Mouse (Mus musculus): ENCODE measurements around the gene Mthfd1l.

The Mthfd1l gene

DNA sequence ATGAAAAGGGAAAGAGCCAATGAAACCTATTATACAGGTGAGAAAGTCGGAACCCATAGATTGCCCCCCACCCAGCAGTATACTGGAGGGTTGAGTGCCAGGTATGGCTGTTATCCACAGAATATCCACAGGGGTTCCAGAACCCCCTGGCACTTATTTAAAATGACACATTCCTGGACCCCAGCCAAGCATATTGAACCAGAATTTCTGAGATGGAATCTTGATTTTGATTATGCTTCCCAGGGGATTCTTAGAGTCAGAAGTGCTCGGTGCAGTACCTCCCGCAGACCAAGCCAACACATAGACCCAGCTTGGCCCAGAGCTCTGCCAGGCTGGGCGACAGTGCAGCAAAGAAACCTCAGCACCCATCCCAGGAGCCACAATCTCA is 3.7 kb downstream of the Mthfd1l start:
- no peak for DNase-seq (ENCODE audit: low read depth, low spot score)

DNA sequence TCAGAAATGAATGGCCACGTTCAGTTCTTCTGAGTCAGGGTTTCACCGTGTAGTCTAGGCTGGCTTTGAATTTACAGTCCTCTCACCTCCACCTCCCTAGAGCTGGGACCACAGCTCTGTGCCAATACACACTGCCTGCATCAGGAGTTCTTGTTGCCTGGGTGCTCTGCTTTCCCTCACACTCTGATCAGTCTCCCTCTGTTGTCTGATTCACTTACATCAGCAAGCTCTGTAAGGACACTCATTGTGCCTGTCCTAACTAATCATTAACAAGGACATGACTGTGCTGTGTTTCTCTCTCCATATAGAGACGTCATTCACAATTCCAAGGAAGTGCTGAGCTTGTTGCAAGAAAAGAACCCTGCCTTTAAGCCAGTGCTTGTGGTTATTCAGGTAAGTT is 5.4 kb downstream of the Mthfd1l start:
- DNase-seq (ENCODE audit: low read depth, low spot score), result no peak

- no peak for DNase-seq (ENCODE audit: low read depth, low spot score)
These were observed 6.0 kb downstream of the Mthfd1l start for GRCm38 (mm10) chr10:3978792-3979488.

GRCm38 (mm10) chr10:3980231-3980630 is 7.3 kb downstream of the Mthfd1l start:
- no peak for DNase-seq (ENCODE audit: low read depth, low spot score)

DNA sequence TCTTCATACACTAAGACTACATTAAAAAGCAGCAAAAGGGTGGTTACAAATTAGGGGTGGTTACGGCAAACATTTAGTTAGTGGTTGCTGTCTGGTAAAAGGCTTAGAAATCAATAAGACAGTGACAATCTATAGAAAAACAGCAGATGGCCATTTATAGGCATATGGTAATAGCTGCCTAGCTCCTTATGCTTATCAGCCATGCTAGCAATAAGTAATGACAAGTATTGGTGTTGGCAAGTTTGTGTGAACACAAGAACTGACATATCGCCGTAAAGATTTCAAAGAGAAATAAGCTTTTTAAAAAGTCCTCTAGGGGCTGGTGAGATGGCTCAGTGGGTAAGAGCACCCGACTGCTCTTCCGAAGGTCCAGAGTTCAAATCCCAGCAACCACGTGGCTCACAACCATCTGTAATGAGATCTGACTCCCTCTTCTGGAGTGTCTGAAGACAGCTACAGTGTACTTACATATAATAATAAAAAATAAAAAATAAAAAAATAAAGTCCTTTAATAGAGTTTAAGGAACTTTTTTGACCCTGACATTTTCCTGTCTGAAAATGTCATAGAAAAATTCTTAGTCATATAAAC is 17.5 kb downstream of the Mthfd1l start:
- no peak for DNase-seq (ENCODE audit: low read depth, low spot score)

DNA sequence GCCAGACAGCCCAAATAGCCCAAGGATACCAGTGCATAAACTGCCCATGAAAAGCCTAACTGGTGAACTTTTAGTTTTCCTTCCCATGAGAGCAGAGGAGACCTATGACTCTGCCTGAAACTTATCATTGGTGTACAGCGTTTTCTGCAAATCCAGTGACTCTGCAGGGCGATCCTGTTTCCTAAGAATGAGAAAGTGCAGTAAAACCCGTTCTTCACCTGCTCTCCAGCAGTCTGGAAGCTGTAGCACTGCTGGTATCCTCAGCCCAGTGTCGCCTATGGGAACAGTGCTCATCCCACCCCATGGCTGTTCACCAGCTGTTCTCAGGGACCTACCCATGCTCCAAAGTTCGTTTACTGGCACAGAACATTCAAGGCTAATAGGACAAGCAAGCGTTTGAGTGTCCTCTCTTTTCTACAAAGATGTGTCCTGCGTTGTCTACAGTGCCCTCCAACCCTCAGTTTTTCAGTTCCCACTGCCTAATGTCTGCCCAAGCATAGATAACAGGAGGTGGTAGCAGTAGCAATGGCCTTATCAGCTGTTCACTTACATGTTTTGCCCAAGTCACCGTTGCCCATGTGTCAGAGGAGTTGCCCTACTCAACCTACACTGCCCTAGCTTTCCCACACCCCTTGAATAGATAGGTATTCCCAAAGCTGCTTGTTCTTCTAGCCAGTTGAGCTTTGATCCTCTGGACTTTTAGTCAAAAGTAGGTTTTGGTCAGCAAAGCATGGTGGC is 20.6 kb downstream of the Mthfd1l start:
- DNase-seq (ENCODE audit: low read depth, low spot score), result no peak

DNA sequence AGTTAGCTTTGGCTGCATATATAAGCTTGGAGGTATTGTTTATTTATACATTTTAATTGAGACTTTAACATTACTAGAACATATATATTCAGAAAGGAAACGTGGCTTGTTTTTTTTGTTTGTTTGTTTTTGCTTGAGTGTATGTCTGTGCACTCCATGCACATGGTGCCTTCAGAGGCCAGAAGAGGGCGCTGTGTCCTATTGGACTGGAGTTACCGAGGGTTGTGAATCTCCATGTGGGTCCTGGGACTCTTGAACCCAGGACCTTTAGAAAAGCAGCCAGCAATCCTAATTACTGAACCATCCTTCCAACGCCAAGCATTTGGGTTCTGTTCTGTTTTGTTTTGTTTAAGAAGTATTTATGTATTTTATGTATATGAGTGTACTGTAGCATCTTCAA is 22.4 kb downstream of the Mthfd1l start:
- DNase-seq (ENCODE audit: low read depth, low spot score), result peak; percentile 66

DNA sequence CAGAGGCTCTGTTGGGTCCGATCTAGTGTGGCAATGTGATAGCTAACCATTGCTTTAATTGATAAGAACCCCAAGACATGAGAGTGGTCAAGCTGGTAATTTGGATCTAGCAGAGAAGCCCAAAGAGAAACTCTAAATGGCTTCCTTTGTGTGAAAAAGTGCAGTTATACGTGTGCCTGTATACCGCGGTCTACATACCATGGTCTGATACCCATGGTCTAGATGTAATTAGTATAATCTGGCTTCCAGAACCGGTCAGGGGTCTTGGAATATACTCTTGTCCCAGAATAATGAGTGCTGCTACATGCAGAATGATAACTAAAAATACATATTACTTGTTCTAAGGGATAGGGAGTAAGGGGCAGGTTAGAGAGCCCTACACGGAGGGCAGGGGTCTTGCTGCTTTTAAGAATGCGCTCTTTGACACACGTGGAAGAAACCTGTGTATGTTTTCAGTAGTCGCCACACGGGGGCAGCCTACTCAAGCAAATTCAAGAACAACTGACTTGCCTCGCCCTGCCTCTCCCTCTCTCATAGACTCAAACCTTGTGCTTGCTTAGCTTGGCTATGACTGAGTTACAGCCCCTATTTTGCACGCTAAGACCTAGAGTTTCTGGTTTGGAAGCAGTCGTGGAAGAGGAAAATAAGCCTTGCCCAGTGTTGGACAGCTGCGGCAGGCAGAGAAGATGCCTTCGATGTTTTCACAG is 23.4 kb downstream of the Mthfd1l start:
- peak; percentile 92 for DNase-seq (ENCODE audit: low read depth, low spot score)

DNA sequence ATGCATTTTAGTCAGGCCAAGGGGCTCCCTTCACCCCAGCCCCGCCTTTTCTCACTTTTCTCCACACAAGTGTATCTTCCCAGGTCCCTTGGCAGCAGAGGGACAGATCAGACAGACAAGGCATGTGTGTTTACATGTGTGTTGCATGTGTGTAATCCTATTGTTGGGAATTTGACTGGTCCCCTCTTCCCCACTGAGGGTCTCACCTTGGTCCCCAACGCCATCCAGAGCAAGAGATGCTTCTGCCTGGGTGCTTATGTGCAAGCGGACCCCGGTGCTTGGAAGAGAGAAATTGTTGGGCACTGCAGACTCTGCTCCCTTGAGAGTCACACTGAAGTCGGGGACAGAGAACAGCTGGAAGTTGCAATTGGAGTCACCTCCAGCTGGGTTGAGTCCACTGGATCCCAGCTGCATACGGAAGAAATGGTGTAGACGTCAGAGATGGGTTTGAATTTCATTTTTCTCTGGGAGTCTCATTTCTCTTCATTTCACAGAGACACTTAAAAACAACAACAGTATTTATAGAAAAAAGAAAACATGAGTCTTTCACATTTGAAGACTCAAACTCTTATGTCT is 25.0 kb downstream of the Mthfd1l start:
- no peak for DNase-seq (ENCODE audit: low read depth, low spot score)

DNA sequence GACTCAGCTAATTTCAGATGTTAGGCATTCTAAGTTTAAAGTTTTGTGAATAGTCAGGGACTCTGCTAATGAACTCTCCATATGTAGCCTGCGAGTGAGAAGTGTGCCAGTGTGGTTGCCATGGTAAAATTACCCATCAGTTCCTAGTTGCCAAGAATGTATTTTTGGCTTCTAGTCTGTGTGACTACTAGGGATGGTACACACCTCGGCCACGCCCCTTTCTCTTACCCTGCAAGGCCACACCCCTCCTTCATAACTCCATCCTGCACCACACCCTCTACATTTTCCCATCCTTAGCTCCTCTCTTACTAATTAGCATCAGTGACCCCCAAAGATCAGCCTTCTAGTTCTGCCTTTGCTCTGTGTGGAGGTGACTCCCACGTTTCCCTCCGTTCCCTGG is 29.8 kb downstream of the Mthfd1l start:
- peak; percentile 24 for DNase-seq (ENCODE audit: low read depth, low spot score)

DNA sequence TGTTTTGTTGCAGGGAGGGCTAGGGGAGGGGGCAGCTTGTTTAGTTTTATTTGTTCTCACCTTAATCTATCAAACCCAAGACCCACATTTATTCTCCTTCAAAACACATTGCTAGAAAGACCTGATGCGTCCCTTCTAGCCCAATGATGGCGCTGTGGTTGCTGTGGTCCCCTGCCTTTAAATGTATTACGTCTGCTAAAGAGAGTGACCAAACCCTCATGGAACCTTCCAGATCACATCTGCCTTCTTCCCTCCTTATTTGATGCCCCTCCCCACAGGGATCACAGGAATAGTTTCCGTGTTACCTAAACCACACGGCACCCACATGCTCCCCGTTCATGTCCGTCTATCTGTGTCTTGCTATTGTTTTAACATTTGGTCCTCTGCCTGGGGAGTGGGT is 32.3 kb downstream of the Mthfd1l start:
- no peak for DNase-seq (ENCODE audit: low read depth, low spot score)

- no peak for DNase-seq (ENCODE audit: low read depth, low spot score)
These were observed 33.5 kb downstream of the Mthfd1l start for GRCm38 (mm10) chr10:4006296-4007015.

DNA sequence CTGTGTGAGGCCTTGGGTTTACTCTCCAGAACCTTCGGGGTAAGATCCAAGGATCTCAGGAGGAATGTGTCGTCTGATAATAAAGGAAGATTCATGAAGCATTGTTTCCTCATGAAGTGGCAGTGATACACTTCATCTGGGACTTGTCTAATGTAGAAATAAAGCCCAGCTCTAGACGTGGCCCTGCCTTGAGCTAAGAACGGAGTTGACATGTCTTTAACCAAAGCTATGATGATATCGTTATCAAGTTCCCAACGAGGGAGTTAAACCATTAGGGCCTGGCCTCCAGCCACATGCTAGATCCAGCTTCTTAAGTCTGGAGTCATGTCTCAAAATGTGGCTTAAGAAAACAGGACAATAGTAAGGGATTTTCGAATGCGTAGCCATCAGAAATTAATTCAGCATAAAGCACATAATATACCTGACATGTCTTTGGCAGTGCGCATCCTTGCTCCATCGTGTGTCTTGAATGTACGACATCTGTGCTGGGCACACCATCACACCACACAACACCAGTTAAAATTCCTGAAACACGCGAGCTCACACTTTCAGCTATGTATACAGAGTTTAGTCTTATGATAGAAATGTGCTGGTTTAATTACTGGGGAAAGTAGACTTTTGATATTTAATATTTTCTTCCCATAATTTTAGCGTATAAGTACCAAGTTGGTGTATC is 49.8 kb downstream of the Mthfd1l start:
- DNase-seq (ENCODE audit: low read depth, low spot score), result no peak

DNA sequence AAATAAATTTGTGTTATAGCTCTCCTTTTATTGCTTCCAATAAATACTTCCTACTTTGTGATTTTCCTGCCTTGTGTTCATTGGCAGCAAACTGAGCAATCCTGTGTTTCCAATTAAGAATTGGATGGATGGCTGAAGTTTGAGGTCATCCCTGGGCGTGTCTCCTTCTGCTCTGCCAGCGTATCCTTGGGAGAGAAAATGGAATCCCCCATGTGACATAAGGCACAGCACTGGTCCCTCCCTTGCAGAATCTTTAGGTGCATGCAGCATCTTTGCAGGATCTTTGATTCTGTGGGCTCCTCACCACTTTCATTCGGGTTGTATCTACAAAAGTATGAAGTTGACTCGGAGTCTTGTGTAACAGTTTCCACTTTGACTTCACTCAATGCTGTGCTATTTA is 53.7 kb downstream of the Mthfd1l start:
- no peak for DNase-seq (ENCODE audit: low read depth, low spot score)

DNA sequence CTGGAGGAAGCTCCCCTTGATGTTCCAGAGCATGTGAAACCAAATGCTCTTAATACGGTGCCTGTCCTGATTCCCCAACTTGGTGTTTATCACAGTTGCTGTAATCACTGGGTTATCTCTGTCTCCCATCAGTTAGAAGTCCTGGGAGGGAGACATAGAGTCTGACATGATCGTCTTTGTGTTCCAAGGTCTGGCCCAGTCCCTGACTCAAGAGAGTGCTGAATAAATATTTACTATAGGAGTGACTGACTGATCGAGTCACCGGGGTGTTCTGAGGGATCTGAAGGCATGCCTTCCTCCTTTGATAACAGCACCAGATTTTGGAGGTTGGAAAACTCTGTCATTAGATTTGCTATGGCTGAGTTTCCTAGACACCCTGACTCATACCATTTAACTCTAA is 54.5 kb downstream of the Mthfd1l start:
- no peak for DNase-seq (ENCODE audit: low read depth, low spot score)

- DNase-seq (ENCODE audit: low read depth, low spot score), result no peak
These were observed 56.0 kb downstream of the Mthfd1l start for GRCm38 (mm10) chr10:4028851-4029442.

GRCm38 (mm10) chr10:4033761-4034160 is 60.8 kb downstream of the Mthfd1l start:
- no peak for DNase-seq (ENCODE audit: low read depth, low spot score)

DNA sequence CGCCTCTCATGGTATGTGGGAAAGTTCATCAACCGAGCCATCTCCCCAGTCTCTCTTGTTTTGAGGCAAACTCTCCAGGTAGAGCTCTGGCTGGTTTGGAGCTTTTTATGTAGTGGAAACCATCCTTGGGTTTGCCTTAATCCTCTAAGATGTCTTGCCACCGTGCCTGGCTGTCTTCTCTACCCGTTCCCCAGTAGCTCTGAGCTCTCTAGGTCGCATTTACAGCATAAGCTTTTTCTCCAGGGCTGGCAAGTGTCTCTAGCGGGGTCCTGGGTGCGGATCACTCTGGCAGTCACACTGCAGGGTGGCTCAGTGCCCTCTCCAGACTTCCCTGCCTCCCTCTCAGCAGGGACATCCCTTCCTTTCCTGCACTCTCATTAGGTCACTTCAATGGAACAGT is 63.6 kb downstream of the Mthfd1l start:
- no peak for DNase-seq (ENCODE audit: low read depth, low spot score)

- DNase-seq (ENCODE audit: low read depth, low spot score), result no peak
These were observed 64.1 kb downstream of the Mthfd1l start for GRCm38 (mm10) chr10:4037066-4037465.

DNA sequence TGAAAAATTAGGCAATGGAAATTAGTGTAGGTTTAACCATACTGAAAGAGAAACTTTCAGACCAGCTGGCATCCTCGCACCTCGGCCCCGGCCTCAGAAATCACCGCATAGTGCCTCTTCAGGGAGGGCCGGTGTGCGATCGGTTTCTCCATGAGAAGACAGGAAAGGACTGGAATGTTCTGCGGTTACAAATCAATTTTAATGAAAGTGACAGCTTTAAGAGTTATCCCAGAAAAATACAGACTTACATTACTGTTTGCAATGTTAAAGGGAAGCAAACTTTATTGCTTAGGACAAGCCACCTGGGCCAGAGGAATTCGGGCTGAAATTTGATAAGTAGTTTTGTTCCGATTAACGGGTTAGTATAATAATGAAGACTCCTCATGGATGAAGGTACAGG is 65.7 kb downstream of the Mthfd1l start:
- DNase-seq (ENCODE audit: low read depth, low spot score), result no peak
